9 mouse cellular contexts compared by ENCODE assay signal in the genomic region with DNA sequence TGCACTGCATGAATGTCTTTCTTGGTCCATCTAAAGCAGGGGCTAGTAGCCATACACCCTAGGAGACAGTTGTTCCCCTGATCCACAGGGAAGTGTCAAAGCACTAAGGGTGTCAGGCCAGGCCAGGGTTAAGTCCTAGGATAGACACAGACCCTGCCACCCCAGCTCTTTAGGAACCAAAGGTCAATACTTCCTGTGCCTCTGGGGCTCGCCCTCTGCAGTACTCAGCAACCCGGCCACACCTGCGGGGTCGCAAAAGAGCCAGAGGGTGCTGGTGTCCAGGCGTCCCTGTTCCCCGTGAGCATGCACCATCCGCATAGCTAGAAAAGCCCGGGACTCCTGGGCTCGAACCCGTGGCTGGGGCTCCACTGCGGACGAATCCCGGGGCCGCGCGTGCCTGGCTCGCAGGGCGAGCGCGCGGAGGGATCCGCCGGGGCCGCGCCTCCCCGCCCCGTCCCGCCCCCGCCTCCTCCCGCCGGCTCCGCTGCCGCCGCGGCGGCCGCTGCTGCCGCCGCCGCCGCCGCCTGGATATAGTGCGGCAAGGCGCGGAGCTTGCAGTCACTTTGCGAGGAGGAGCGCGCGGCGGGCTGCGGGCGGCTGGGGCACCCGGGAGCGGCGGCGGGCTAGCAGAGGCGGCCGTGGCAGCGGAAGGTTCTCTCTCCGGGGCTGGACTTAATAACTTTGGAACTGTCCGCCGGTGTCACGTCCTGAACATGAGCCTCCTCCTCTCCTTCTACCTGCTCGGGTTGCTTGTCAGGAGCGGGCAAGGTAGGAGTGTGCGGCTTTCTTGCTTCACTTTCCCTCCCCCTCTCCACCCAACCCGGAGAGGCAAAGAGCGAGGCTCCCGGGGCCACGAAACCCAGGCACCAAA. TPM values are rescaled to one million over a fixed set of nuclear protein-coding genes. Genes with fewer than 3 reads are reported as not detected.
A peak's percentile ranks its signal among the peaks of the same experiment; 100 is the strongest.
DNase-seq lines count a peak whose midpoint lies in the region; ATAC-seq and TF ChIP-seq lines count a peak whose summit lies in the region.
"Had no signal": no experiment of that assay in that cellular context is flagged by ENCODE, and none has a peak within 500 bp of the region (broad histone marks: within the 10 kb centered on the region; RNA-seq: fewer than 3 reads in every experiment).

TSS of gene Ncam2 (plus strand) at position 497 of the 871 bp plus-strand sequence.

- no peak for TF ChIP-seq EP300 in liver, embryonic 14.5 days (IDR thresholded peaks at IDR 0.05; ENCODE audit: low read depth)

- H3K4me1 ChIP-seq in forebrain, embryonic 13.5 days: peaks cover 25% of the 10 kb centered on the region
- peaks cover 0 to 3% of the 10 kb centered on the region in 2 experiments; a peak in 2 of 4 replicates for H3K4me1 ChIP-seq in liver, embryonic 14.5 days (replicated peaks; ENCODE audit: control insufficient read depth in 2 of 2, insufficient read depth in 2 of 2, low read length in 1 of 2)
- H3K4me1 ChIP-seq in neural tube, embryonic 11.5 days (ENCODE audit: control insufficient read depth, insufficient read depth, low read length): no peaks in the 10 kb centered on the region

- H3K9ac ChIP-seq in forebrain, embryonic 13.5 days: peak within 1 kb of the TSS; percentile 70
- no peak within 1 kb of the TSS for H3K9ac ChIP-seq in liver, embryonic 14.5 days (replicated peaks)
- peak within 1 kb of the TSS; percentile 69 for H3K9ac ChIP-seq in neural tube, embryonic 11.5 days (ENCODE audit: low read length)

- no peaks in the 10 kb centered on the region for H3K9me3 ChIP-seq in forebrain, embryonic 13.5 days (replicated peaks)
- H3K9me3 ChIP-seq in liver, embryonic 14.5 days (ENCODE audit: control insufficient read depth, low read length): no peaks in the 10 kb centered on the region
- no peaks in the 10 kb centered on the region for H3K9me3 ChIP-seq in neural tube, embryonic 11.5 days (ENCODE audit: control insufficient read depth, low read length)

- intact Hi-C loops in heart, postnatal 10 days (cut with DNase I): no loop called here

- DNase-seq in CD4-positive helper T cell, adult 2 months (ENCODE audit: low read depth, low spot score): peak; percentile 12
- peak; percentile 12 for DNase-seq in c-Kit-positive CD71-negative TER-119-negative erythroid progenitor cells, embryonic 14.5 days (ENCODE audit: low read depth)
- peak; percentile 57 to 60 for DNase-seq in heart, postnatal 10 days
- peak; percentile 58 to 79 for DNase-seq in kidney, postnatal 25 days
- DNase-seq in liver, embryonic 14.5 days (ENCODE audit: low read depth in 3 of 3, low spot score in 3 of 3): peak in 1 of 3 experiments; percentile 1
- peak; percentile 84 for DNase-seq in neural tube, embryonic 11.5 days (ENCODE audit: low spot score)
- peak; percentile 21 for DNase-seq in thymus, postnatal 14 days

- peak; percentile 84 for ATAC-seq in forebrain, embryonic 13.5 days
- ATAC-seq in liver, embryonic 14.5 days (ENCODE audit: insufficient read depth): peak; percentile 67
- peak; percentile 77 for ATAC-seq in neural tube, embryonic 11.5 days (ENCODE audit: insufficient read depth, low FRiP score, low TSS enrichment)

- H3K27me3 ChIP-seq in forebrain, embryonic 13.5 days: no peaks in the 10 kb centered on the region
- H3K27me3 ChIP-seq in liver, embryonic 14.5 days (ENCODE audit: control insufficient read depth, insufficient read depth, low read length): peaks cover 9% of the 10 kb centered on the region
- H3K27me3 ChIP-seq in neural tube, embryonic 11.5 days (ENCODE audit: control insufficient read depth, insufficient read depth, low read length): no peaks in the 10 kb centered on the region

- peak within 1 kb of the TSS; percentile 75 for H3K27ac ChIP-seq in forebrain, embryonic 13.5 days
- H3K27ac ChIP-seq in liver, embryonic 14.5 days: no peak within 1 kb of the TSS
- no peak within 1 kb of the TSS for H3K27ac ChIP-seq in neural tube, embryonic 11.5 days (ENCODE audit: low read depth, low read length)

- H3K36me3 ChIP-seq in forebrain, embryonic 13.5 days (ENCODE audit: poor library complexity, severe bottlenecking): no peaks in the 10 kb centered on the region
- no peaks in the 10 kb centered on the region for H3K36me3 ChIP-seq in liver, embryonic 14.5 days (replicated peaks; ENCODE audit: control insufficient read depth, insufficient read depth, low read depth)
- H3K36me3 ChIP-seq in neural tube, embryonic 11.5 days (ENCODE audit: control insufficient read depth, insufficient read depth, low read length): no peaks in the 10 kb centered on the region
- H3K36me3 ChIP-seq: G1E had no signal

- peak within 1 kb of the TSS; percentile 63 for H3K4me3 ChIP-seq in forebrain, embryonic 13.5 days
- H3K4me3 ChIP-seq in liver, embryonic 14.5 days (ENCODE audit: insufficient read depth in 1 of 2, low read depth in 2 of 2, low read length in 2 of 2): peak within 1 kb of the TSS; percentile 46 to 55
- peak within 1 kb of the TSS; percentile 43 for H3K4me3 ChIP-seq in neural tube, embryonic 11.5 days (ENCODE audit: low read depth, low read length)

- peak within 1 kb of the TSS; percentile 72 for H3K4me2 ChIP-seq in forebrain, embryonic 13.5 days
- peak within 1 kb of the TSS; percentile 61 for H3K4me2 ChIP-seq in liver, embryonic 14.5 days (ENCODE audit: low read depth)
- peak within 1 kb of the TSS; percentile 59 for H3K4me2 ChIP-seq in neural tube, embryonic 11.5 days (ENCODE audit: low read depth)

- under 1% methylated on average over 52 of the region's 70 CpGs for WGBS in forebrain, embryonic 13.5 days
- WGBS in liver, embryonic 14.5 days (ENCODE audit: insufficient replicate concordance): under 1% methylated on average over 54 of the region's 70 CpGs
- WGBS in neural tube, embryonic 11.5 days: 0% methylated on average over 44 of the region's 70 CpGs

- TF ChIP-seq CTCF in liver, embryonic 14.5 days (IDR thresholded peaks at IDR 0.05; ENCODE audit: low read depth): no peak

RNA-seq across cellular contexts. Expression of gene Ncam2, which starts in this region (rescaled TPM):
- 5.7 and 7.5 TPM in 2 replicates for polyA plus RNA-seq in forebrain, embryonic 13.5 days (2015; fragmentation: Nextera tagmentation; extraction: Ambion mirVana)
- total RNA-seq in heart, postnatal 10 days (2021): under 1 TPM; 0.12 to 0.22 TPM
- 0.01 and 0.03 TPM in 2 replicates for polyA plus RNA-seq in liver, embryonic 14.5 days (2012; rRNA removed)
- polyA plus RNA-seq in liver, embryonic 14.5 days (2014; fragmentation: Nextera tagmentation; extraction: Ambion mirVana): 0.05 TPM in 1 of 2 replicates, not detected in the other
- polyA plus RNA-seq in neural tube, embryonic 11.5 days (2014; fragmentation: Nextera tagmentation; extraction: Ambion mirVana): 2.1 and 2.3 TPM in 2 replicates
- polyA plus RNA-seq: G1E had no signal

Comparison
In these comparisons a context has a peak if more than half of its experiments do, and no peak if none do; other contexts are left out.
1. Peak in DNase-seq in heart, postnatal 10 days; RNA of the gene not detected or under 1 TPM.
2. Peak in ATAC-seq, H3K4me3 ChIP-seq and H3K4me2 ChIP-seq in liver, embryonic 14.5 days; RNA of the gene not detected or under 1 TPM.